Mouse (Mus musculus) hindbrain, embryonic 11.5 days (tissue): ENCODE measurements around the gene Bmx. TPM values are rescaled to one million over a fixed set of nuclear protein-coding genes. Genes with fewer than 3 reads are reported as not detected.

ENCODE experiments used
- ATAC-seq: fragments of 200-750 bp; cut with Nextera tagmentation; 2 replicates; pipeline ENCODE4 v1.8.0; 2017; ENCODE audit warnings: mild to moderate bottlenecking, moderate TSS enrichment, moderate library complexity; ENCODE audit not compliant: low FRiP score
- DNase-seq: peaks from one replicate; pipeline ENCODE4 v3.0.0-alpha.2; 2015; ENCODE audit warnings: low spot score
- H3K27ac ChIP-seq: fragments of 300-500 bp; sonication (generic); 2 replicates; pipeline ENCODE4 v1.5.1; 2014; ENCODE audit warnings: mild to moderate bottlenecking, low read depth, low read length
- H3K27me3 ChIP-seq: fragments of 300-500 bp; sonication (generic); 2 replicates; pipeline ENCODE4 v1.6.1; 2014; ENCODE audit warnings: mild to moderate bottlenecking, low read length, moderate library complexity, mixed read lengths; ENCODE audit not compliant: control insufficient read depth, insufficient read depth
- H3K36me3 ChIP-seq: fragments of 300-500 bp; sonication (generic); 2 replicates; pipeline ENCODE4 v1.6.1; 2014; ENCODE audit warnings: mild to moderate bottlenecking, low read length, moderate library complexity, mixed read lengths; ENCODE audit not compliant: control insufficient read depth, insufficient read depth
- H3K4me1 ChIP-seq: fragments of 300-500 bp; sonication (generic); replicated peaks from 2 replicates; pipeline ENCODE4 v1.6.1; 2014; ENCODE audit warnings: low read length, mixed read lengths; ENCODE audit not compliant: control insufficient read depth, insufficient read depth
- H3K4me2 ChIP-seq: fragments of 300-500 bp; sonication (generic); replicated peaks from 2 replicates; pipeline ENCODE4 v1.6.1; 2014; ENCODE audit warnings: mild to moderate bottlenecking, low read depth, low read length
- H3K4me3 ChIP-seq: fragments of 300-500 bp; sonication (generic); 2 replicates; pipeline ENCODE4 v1.5.1; 2014; ENCODE audit warnings: low read depth, low read length
- H3K9ac ChIP-seq: fragments of 300-500 bp; sonication (generic); 2 replicates; pipeline ENCODE4 v1.6.1; 2014; ENCODE audit warnings: low read depth, low read length
- H3K9me3 ChIP-seq: fragments of 300-500 bp; sonication (generic); 2 replicates; pipeline ENCODE4 v1.6.1; 2016; ENCODE audit warnings: low read length; ENCODE audit not compliant: control insufficient read depth
- WGBS: fragments of 180-500 bp; shearing (Covaris S2); extraction: QIAGEN DNeasy Blood & Tissue Kit; methylation state at CpG from one replicate; pipeline ENCODE4 v1.1.7; 2014; 5-methylcytosine and 5-hydroxymethylcytosine counted together
- polyA plus RNA-seq: library from polyadenylated mRNA; unstranded; fragments of >200 nt; fragmentation: Nextera tagmentation; extraction: Ambion mirVana; gene quantifications from 2 replicates; pipeline ENCODE4 v1.2.1, GENCODE M21; 2014

The Bmx gene
- polyA plus RNA-seq, 1 experiment from 2014 or later: 0.17 TPM

GRCm38 (mm10) chrX:164264861-164265260 lies 6.9 kb upstream of the Bmx start:
- DNase-seq (no peak), ATAC-seq (no peak)
- no peak overlapping the region for H3K27ac ChIP-seq
- H3K9me3 ChIP-seq: no peaks in the 10 kb centered on the region
- H3K27me3 ChIP-seq: no peaks in the 10 kb centered on the region; the same call in 1 of the 2 replicates
- no peak overlapping the region for H3K4me2 ChIP-seq
- H3K9ac ChIP-seq: no peak overlapping the region
- no peak overlapping the region for H3K4me3 ChIP-seq
- 44% methylated on average over 1 of the region's 1 CpGs for WGBS
- H3K36me3 ChIP-seq: no peaks in the 10 kb centered on the region
- no peaks in the 10 kb centered on the region for H3K4me1 ChIP-seq

GRCm38 (mm10) chrX:164262286-164262685 lies 4.3 kb upstream of the Bmx start:
- no peak overlapping the region for H3K4me2 ChIP-seq
- no peaks in the 10 kb centered on the region for H3K4me1 ChIP-seq
- H3K36me3 ChIP-seq: no peaks in the 10 kb centered on the region
- no peak for ATAC-seq
- H3K4me3 ChIP-seq: no peak overlapping the region
- no peak overlapping the region for H3K27ac ChIP-seq
- DNase-seq: no peak
- H3K9ac ChIP-seq: no peak overlapping the region
- H3K9me3 ChIP-seq: no peaks in the 10 kb centered on the region
- 45% methylated on average over 2 of the region's 2 CpGs for WGBS
- no peaks in the 10 kb centered on the region; the same call in 1 of the 2 replicates for H3K27me3 ChIP-seq

DNA sequence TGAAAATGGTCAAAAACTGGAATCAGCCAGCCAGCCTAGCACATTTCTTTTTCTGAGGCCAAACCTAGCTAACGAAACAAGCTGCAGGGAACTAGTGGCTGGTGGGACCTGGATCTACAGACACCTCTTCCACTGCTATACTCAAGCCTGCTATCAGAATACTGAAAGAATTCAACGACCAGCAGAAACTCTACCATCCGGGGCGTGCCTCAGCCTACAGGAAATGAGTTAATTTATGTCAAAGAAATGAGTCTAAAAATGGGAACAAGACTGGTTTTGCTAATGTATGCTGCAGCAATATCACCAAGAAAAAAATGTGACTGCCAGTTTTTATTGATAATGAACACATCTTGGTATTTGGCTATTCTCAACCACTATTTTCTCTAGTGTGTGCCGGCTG lies 669 bp upstream of the Bmx start:
- Histone ChIP-seq H3K4me2 (no peak overlapping the region), H3K36me3 (no peaks in the 10 kb centered on the region), H3K9ac (no peak overlapping the region), H3K4me1 (no peaks in the 10 kb centered on the region), H3K27ac (no peak overlapping the region), H3K27me3 (peaks cover 2% of the 10 kb centered on the region; the same call in 1 of the 2 replicates), H3K4me3 (no peak overlapping the region), H3K9me3 (no peaks in the 10 kb centered on the region)
- 92% methylated on average over 5 of the region's 5 CpGs for WGBS
- ATAC-seq: no peak
- no peak for DNase-seq

DNA sequence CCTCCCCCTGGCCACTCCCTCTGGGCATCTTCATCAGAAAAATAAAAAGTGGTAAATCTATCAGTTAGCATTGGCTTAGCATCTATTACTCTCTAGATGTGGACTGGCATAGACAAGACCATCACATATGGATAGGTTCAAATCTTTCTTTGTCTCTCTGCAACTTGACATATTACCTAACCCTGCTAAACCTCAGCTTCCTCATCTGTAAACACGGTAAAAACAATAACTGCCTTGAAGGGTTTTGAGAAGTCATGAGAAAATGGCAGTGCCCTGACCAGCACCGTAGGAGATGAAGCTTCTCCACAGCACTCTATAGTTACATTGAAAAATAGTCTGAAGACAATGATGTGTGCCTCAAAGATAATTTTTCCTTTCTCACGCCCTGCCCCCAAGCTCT lies 1.5 kb downstream of the Bmx start:
- Histone ChIP-seq H3K9ac (no peak overlapping the region), H3K36me3 (no peaks in the 10 kb centered on the region), H3K27ac (no peak overlapping the region), H3K9me3 (no peaks in the 10 kb centered on the region), H3K4me3 (no peak overlapping the region), H3K4me1 (no peaks in the 10 kb centered on the region), H3K27me3 (peaks cover 2% of the 10 kb centered on the region; the same call in 1 of the 2 replicates), H3K4me2 (no peak overlapping the region)
- WGBS: 82% methylated on average over 3 of the region's 3 CpGs
- DNase-seq: no peak
- no peak for ATAC-seq

DNA sequence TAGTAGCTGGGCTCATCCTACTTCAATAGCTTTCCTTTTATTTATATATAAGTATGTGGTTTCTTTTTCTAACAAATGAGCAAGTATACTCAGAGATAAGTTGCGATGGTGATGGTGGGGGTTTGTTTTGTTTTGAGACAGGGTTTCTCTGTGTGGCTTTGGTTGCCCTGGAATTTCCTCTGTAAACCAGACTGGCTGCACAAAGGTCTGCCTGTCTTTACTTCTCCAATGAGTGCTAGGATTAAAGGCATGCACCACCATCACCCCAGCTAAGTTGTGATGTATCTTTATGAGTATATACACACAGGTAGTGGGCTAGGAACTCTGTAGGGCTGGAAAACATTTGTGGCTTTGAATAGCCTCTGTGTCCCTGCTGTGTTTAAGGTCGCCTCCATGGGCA lies 11.3 kb downstream of the Bmx start:
- H3K9me3 ChIP-seq: no peaks in the 10 kb centered on the region
- H3K27ac ChIP-seq: no peak overlapping the region
- DNase-seq: no peak
- no peaks in the 10 kb centered on the region for H3K27me3 ChIP-seq
- H3K9ac ChIP-seq: no peak overlapping the region
- 52% methylated on average over 2 of the region's 2 CpGs for WGBS
- no peak overlapping the region for H3K4me2 ChIP-seq
- no peak overlapping the region for H3K4me3 ChIP-seq
- no peaks in the 10 kb centered on the region for H3K4me1 ChIP-seq
- H3K36me3 ChIP-seq: no peaks in the 10 kb centered on the region
- ATAC-seq: no peak

DNA sequence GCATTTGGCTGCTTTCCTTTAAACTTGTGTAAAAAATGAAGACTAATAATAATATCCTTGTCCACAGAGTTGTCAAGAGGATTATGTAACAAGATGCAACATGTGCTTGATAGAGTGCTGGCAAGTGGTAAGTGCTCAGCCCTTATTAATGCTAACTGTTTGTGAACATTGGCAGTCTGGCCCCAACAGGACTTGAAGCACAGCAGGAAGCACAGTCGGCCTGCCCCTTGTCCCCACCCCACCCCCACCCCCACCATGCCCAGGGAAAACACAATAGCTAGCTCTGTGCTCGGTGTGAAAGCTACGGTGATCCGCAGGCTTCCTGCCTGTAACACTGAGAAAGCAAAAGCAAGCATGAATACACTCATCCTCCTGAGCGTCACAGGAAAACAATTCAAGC lies 12.3 kb downstream of the Bmx start:
- WGBS: 35% methylated on average over 5 of the region's 5 CpGs
- Histone ChIP-seq H3K4me1 (no peaks in the 10 kb centered on the region), H3K27ac (no peak overlapping the region), H3K9me3 (no peaks in the 10 kb centered on the region), H3K4me2 (no peak overlapping the region), H3K36me3 (no peaks in the 10 kb centered on the region), H3K4me3 (no peak overlapping the region), H3K27me3 (no peaks in the 10 kb centered on the region), H3K9ac (no peak overlapping the region)
- no peak for ATAC-seq
- DNase-seq: peak; percentile 4

- H3K27me3 ChIP-seq: no peaks in the 10 kb centered on the region; the same call in 1 of the 2 replicates
- no peak overlapping the region for H3K4me2 ChIP-seq
- H3K9me3 ChIP-seq: no peaks in the 10 kb centered on the region
- no peaks in the 10 kb centered on the region for H3K36me3 ChIP-seq
- no peaks in the 10 kb centered on the region for H3K4me1 ChIP-seq
- no peak overlapping the region for H3K27ac ChIP-seq
- no peak for ATAC-seq
- H3K9ac ChIP-seq: no peak overlapping the region
- no peak for DNase-seq
- no peak overlapping the region for H3K4me3 ChIP-seq
- 67% methylated on average over 8 of the region's 8 CpGs for WGBS
These were observed 24.6 kb downstream of the Bmx start for GRCm38 (mm10) chrX:164233380-164233779.

GRCm38 (mm10) chrX:164221989-164222388 lies 36.0 kb downstream of the Bmx start:
- Histone ChIP-seq H3K9me3 (no peaks in the 10 kb centered on the region), H3K27ac (no peak overlapping the region), H3K4me2 (no peak overlapping the region), H3K4me3 (no peak overlapping the region), H3K9ac (no peak overlapping the region), H3K4me1 (no peaks in the 10 kb centered on the region), H3K36me3 (no peaks in the 10 kb centered on the region), H3K27me3 (no peaks in the 10 kb centered on the region)
- WGBS: 72% methylated on average over 2 of the region's 2 CpGs
- DNase-seq (no peak), ATAC-seq (no peak)

GRCm38 (mm10) chrX:164200547-164200946 lies 57.4 kb downstream of the Bmx start:
- WGBS: 82% methylated on average over 5 of the region's 5 CpGs
- no peaks in the 10 kb centered on the region; the same call in 1 of the 2 replicates for H3K27me3 ChIP-seq

More at GRCm38 (mm10) chrX:164200547-164200946, 57.4 kb downstream of the Bmx start:
- H3K4me2 ChIP-seq: no peak overlapping the region
- no peak overlapping the region for H3K9ac ChIP-seq
- ATAC-seq (no peak), DNase-seq (no peak)
- no peak overlapping the region for H3K4me3 ChIP-seq
- H3K36me3 ChIP-seq: no peaks in the 10 kb centered on the region
- no peaks in the 10 kb centered on the region for H3K4me1 ChIP-seq
- no peaks in the 10 kb centered on the region for H3K9me3 ChIP-seq
- no peak overlapping the region for H3K27ac ChIP-seq
